Mouse (Mus musculus): ENCODE data around the gene Itpripl1. TPM values are rescaled to one million over a fixed set of nuclear protein-coding genes. Genes with fewer than 3 reads are reported as not detected.
"Not testable (repeated sequence)": the region's sequence is repeated elsewhere in the genome, so short reads cannot be mapped to it uniquely, and the experiment has no call there.

Gene Itpripl1
- total RNA-seq, 4 experiments from 2014 or later = 1.9 to 6.6 (median 4.2) TPM

- DNase-seq (ENCODE audit: low spot score in 2 of 2) = no peak
Observed at GRCm38 (mm10) chr2:127092000-127092399, 51.2 kb downstream of the Itpripl1 start.

- DNase-seq (ENCODE audit: low spot score in 2 of 2) = not testable (repeated sequence)
Observed at GRCm38 (mm10) chr2:127090151-127090550, 53.1 kb downstream of the Itpripl1 start.

Other genes with a start within 250 kb of the Itpripl1 start
- 10 to 100 TPM; 28.7 to 33.1 (median 30.3) TPM for gene Sppl2a, start 210.2 kb downstream of the Itpripl1 start, total RNA-seq (2022)
- 10 to 100 TPM; 12.2 to 18.9 (median 14.4) TPM for gene Ap4e1, start 134.7 kb downstream of the Itpripl1 start, total RNA-seq (2022)
- 10 to 100 TPM; 18.2 to 23.3 (median 22.8) TPM for gene Blvra, start 72.8 kb downstream of the Itpripl1 start, total RNA-seq (2022)
- 1 to 10 TPM in 3 of 4 experiments, under 1 TPM in 1; 0.89 to 2.0 (median 1.5) TPM for gene Ncaph, start 9.5 kb downstream of the Itpripl1 start, total RNA-seq (2022)
- 1 to 10 TPM in 1 of 4 experiments, under 1 TPM in 3; 0.76 to 1.2 (median 0.88) TPM for gene 1810024B03Rik, start 64.8 kb upstream of the Itpripl1 start, total RNA-seq (2022)
- gene Snrnp200, start 64.9 kb upstream of the Itpripl1 start, total RNA-seq (2022) = 100 to 1,000 TPM in 1 of 4 experiments, 10 to 100 TPM in 3; 91.8 to 100 (median 96.5) TPM
- 10 to 100 TPM; 73.1 to 81.0 (median 77.0) TPM for gene Ciao1, start 104.4 kb upstream of the Itpripl1 start, total RNA-seq (2022)
- 10 to 100 TPM; 69.4 to 75.6 (median 72.4) TPM for gene Tmem127, start 104.5 kb upstream of the Itpripl1 start, total RNA-seq (2022)
- 100 to 1,000 TPM; 100 to 119 (median 107) TPM for gene Stard7, start 126.8 kb upstream of the Itpripl1 start, total RNA-seq (2022)
- gene Dusp2, start 192.7 kb upstream of the Itpripl1 start, total RNA-seq (2022) = 1 to 10 TPM in 3 of 4 experiments, under 1 TPM in 1; 0.99 to 1.6 (median 1.2) TPM
- not detected for gene Astl, start 195.2 kb upstream of the Itpripl1 start, total RNA-seq (2022)
- gene Adra2b, start 219.8 kb upstream of the Itpripl1 start, total RNA-seq (2022) = under 1 TPM in 3 of 4 experiments, not detected in 1; 0.09 to 0.41 (median 0.12) TPM